Mouse (Mus musculus): Measurements from ENCODE around the gene Opn4. TPM values are rescaled to one million over a fixed set of nuclear protein-coding genes. Genes with fewer than 3 reads are reported as not detected.

Opn4 gene
- total RNA-seq, 2 experiments from 2014 or later = not detected

- DNase-seq (ENCODE audit: low spot score in 2 of 2) = no peak
Observed at GRCm38 (mm10) chr14:34591741-34592535, 8.0 kb downstream of the Opn4 start.

GRCm38 (mm10) chr14:34590743-34591675, 8.9 kb downstream of the Opn4 start:
- peak in 1 of 2 experiments; percentile 29 for DNase-seq (ENCODE audit: low spot score in 2 of 2)

- no peak for DNase-seq (ENCODE audit: low spot score in 2 of 2)
Observed at GRCm38 (mm10) chr14:34590017-34590570, 9.8 kb downstream of the Opn4 start.

- no peak for DNase-seq (ENCODE audit: low spot score in 2 of 2)
Observed at GRCm38 (mm10) chr14:34589185-34589713, 10.7 kb downstream of the Opn4 start.

GRCm38 (mm10) chr14:34588498-34588897, 11.4 kb downstream of the Opn4 start, which contains the start of gene Ldb3:
Gene Ldb3 (minus strand): TSS chr14:34588682.
- DNase-seq (ENCODE audit: low spot score in 2 of 2) = no peak

- DNase-seq (ENCODE audit: low spot score in 2 of 2) = no peak
Observed at GRCm38 (mm10) chr14:34588005-34588404, 11.9 kb downstream of the Opn4 start.

GRCm38 (mm10) chr14:34586871-34587270, 13.1 kb downstream of the Opn4 start:
- DNase-seq (ENCODE audit: low spot score in 2 of 2) = no peak

- DNase-seq (ENCODE audit: low spot score in 2 of 2) = no peak
Observed at GRCm38 (mm10) chr14:34585358-34586105, 14.4 kb downstream of the Opn4 start.

GRCm38 (mm10) chr14:34582740-34583427, 17.1 kb downstream of the Opn4 start:
- DNase-seq (ENCODE audit: low spot score in 2 of 2) = no peak

GRCm38 (mm10) chr14:34576858-34577257, 23.1 kb downstream of the Opn4 start:
- no peak for DNase-seq (ENCODE audit: low spot score in 2 of 2)

GRCm38 (mm10) chr14:34574068-34574467, 25.9 kb downstream of the Opn4 start:
- no peak for DNase-seq (ENCODE audit: low spot score in 2 of 2)

GRCm38 (mm10) chr14:34573348-34573913, 26.5 kb downstream of the Opn4 start:
- no peak for DNase-seq (ENCODE audit: low spot score in 2 of 2)

GRCm38 (mm10) chr14:34571610-34572387, 28.1 kb downstream of the Opn4 start:
- no peak for DNase-seq (ENCODE audit: low spot score in 2 of 2)

- DNase-seq (ENCODE audit: low spot score in 2 of 2) = no peak
Observed at GRCm38 (mm10) chr14:34570903-34571302, 29.0 kb downstream of the Opn4 start.

- peak; percentile 59 to 82 for DNase-seq (ENCODE audit: low spot score in 2 of 2)
Observed at GRCm38 (mm10) chr14:34570294-34570693, 29.6 kb downstream of the Opn4 start.

GRCm38 (mm10) chr14:34569534-34570194, 30.3 kb downstream of the Opn4 start:
- no peak for DNase-seq (ENCODE audit: low spot score in 2 of 2)

GRCm38 (mm10) chr14:34568626-34569025, 31.3 kb downstream of the Opn4 start:
- DNase-seq (ENCODE audit: low spot score in 2 of 2) = no peak

- no peak for DNase-seq (ENCODE audit: low spot score in 2 of 2)
Observed at GRCm38 (mm10) chr14:34567697-34568096, 32.2 kb downstream of the Opn4 start.

All from layer of hippocampus, adult 18-20 months (tissue).